Mouse (Mus musculus) urinary bladder, postnatal 4 days (tissue): ENCODE data around the gene Car14.
"Not testable (repeated sequence)": the region's sequence is repeated elsewhere in the genome, so short reads cannot be mapped to it uniquely, and the experiment has no call there.

Experiments
- DNase-seq, 2 experiments: peaks; one replicate each; pipeline ENCODE4 v3.0.0; 2021 to 2022; ENCODE audit warnings: low spot score in 2 of 2

The Car14 gene

DNA sequence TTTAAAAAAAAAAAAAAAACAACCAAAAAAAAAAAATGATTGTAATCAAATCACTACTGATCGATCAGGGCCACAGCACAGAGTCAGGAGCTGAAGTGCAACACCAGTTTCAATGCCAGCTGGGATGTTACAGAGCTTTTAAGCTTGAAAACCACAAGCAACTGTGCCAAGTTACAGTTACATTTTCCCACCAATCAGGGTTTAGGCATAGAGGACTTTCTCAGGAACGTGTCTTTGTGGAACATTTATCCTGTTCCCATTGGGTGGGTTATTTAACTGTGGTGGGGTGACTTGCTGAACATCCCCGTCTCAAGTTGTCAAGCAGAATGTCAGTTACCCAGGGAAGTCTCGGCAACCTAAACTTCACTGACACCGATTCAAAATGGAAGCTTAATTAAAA is 20.6 kb upstream of the Car14 start:
- DNase-seq, result no peak

GRCm38 (mm10) chr3:95924185-95924584 is 19.7 kb upstream of the Car14 start:
- DNase-seq, result no peak

DNA sequence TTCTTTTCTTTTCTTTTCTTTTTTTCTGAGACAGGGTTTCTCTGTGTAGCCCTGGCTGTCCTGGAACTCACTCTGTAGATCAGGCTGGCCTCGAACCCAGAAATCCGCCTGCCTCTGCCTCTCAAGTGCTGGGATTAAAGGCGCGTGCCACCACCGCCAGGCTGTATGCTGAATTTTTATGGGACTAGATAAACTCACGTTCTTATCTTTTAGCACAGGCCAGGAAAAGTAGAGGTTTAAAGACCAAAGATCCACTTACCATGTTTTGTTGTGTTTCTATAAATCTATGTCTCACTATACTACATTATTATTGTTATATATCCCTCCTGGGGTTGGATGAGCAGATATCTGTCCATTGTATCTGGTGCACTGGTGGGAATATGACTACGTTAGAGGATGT is 18.9 kb upstream of the Car14 start:
- DNase-seq, result not testable (repeated sequence)

- DNase-seq, result not testable (repeated sequence)
Measured at GRCm38 (mm10) chr3:95920532-95920931, 16.0 kb upstream of the Car14 start.

DNA sequence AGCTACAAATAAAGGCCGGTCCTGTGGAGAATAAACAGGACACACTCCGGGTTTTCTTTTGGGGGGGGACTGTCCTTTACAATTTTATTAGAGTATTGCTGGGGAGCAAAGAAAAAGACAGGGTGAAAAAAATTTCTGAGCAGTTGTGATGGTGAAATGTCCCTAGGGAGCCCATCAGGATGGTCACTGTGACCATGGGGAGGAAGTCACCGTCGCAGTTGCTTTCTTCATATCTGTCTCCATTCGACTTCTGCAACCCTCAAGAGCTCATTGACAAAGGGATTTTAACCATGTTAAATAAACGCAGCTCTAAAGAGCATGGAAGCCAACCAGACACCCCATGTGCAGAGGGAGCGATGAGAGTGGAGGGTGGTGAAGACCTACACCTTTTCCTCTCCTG is 12.3 kb upstream of the Car14 start:
- no peak for DNase-seq

GRCm38 (mm10) chr3:95914706-95915105 is 10.2 kb upstream of the Car14 start:
- no peak for DNase-seq

GRCm38 (mm10) chr3:95907613-95908012 is 3.1 kb upstream of the Car14 start:
- DNase-seq, result no peak

DNA sequence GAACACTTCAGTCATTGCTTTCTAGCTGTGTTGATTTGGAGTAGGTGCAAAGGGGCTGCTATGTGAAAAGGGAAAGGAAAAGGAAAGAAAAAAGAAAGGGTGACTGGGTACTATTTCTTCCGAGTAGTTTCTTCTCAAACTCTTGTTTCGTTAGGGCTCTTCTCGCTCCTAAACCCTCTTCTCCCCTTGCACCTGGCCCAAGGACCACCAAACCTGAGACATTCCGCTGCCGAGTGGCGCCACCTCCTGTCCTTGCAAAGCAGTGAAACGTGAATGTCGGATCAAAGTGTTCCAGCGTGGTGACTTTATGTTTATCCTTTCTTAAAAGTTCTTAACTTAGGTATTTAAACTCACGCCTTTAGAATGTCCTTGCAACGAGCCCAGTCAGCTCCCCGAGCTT is 2.4 kb upstream of the Car14 start:
- DNase-seq, result no peak

GRCm38 (mm10) chr3:95905940-95906492 is 1.5 kb upstream of the Car14 start:
- DNase-seq, result peak in 1 of 2 experiments; percentile 35

- DNase-seq, result no peak
Measured at GRCm38 (mm10) chr3:95905146-95905939, 852 bp upstream of the Car14 start.

DNA sequence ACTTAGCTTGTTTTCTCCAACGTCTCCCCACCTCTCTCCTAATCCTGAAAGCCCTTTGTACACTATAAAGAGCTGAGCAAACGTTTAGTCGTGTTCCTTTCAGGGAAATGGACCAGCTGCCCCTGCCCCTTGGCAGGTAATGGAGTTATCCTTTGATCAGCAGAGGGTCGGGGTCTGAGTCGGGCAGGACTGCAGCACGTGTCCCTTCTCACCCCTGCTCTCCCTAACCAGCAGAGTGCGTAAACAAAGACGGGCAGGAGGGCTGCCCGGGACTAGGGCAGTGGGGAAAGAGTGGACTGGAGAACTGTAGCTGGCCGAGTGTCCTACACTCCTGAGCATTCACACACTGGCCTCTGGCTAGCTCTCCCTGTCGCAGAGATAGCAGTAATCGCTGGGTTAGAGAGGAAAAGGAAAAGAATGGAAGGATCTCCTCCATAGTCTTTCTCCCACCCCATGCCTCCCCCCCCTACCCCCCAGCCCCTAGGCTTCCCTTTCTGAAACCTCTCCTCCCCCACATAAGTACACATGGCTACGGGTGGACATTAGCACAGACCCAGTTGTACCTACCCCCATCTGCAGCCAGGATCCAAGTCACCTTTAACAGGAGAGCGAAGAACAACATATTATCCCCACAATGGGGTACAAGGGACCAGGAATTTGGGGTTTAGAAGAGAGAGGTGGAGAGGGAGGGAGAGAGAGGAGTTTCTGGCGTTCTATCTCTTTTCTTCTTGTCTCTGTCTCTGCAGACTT is 563 bp downstream of the Car14 start:
- no peak for DNase-seq

- DNase-seq, result no peak
Measured at GRCm38 (mm10) chr3:95902643-95903042, 1.8 kb downstream of the Car14 start.

DNA sequence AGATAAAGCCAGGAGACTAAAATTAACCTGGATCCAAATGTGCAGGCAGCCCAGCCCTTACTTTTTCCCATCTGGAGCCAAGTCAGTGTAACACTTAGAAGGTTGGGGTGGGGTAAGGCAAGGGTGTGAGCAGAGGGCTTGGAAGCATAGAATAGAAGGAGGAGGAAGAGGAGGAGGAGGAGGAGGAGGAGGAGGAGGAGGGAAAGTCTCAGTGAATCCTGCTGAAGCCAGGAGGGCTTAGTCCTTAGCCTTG is 2.2 kb downstream of the Car14 start:
- no peak for DNase-seq

DNA sequence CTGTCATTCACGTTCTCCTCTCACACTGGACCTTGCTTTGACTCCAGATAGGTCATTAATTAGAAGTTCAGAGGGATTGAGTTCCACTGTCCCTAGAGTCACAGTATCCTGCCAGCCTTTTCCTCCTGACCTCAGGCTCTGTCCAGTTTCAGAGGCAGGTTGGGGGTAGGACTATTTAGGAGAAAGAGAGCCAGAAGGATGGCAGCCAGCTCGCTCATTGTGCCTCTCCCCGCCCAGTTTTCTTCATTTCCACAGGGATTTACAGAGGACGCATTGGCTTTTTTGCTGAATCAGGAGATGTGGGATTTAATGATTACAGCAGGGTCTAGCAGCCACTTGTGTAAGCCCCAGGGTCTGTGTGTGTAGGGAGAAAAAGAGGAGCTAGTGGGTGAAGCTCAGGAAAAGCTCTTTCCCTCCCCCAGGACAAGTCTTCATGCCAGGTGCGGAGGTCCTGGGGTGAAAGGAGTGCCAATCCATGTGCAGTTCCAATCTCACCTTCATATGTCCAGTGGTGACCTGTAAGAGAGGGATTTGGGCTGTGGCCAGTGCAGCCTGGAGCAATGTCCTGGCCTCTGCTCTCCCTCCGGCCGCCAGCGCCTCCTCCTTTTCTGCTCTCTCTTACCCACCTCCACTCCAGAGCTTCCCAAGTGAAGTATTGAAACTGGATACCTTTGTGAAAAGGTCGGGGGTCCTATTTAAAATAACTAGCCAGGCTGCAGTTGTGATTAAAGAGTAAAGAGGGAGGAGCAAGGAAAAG is 2.7 kb downstream of the Car14 start:
- DNase-seq, result no peak

DNA sequence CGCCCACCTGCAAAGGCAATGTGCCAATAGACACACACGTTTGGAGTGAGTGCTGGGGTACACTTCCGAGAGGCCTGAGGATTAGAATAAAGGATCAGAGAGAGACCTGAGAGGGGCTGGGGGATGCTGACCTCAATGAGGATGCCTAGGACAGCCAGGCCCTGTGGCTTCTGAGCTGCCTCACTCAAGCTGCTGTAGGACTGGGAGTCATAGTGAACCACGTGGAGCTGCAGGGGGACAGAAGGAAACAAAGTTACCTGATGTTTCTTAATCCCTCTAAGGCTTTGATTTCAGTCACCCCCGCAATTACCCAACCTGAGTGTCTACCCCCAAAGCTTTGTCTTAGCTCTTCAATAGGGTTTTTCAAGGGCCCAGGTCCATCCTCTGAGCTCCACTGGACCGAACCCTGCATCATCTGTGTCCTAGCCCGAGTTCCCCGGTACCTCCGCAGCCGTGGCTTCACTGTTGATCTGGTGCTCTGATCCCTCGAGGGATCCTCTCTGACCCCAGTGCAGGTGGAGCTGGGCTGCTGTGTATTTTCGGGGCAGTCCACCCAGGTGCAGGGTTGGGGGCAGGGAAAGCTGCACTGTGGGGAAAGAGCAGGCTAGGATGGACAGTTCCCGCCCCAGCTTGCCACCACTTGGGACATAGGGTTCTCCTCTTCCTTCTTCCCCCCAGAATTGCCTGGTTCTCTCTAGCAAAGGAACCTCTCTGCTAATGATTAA is 4.5 kb downstream of the Car14 start:
- DNase-seq, result no peak

DNA sequence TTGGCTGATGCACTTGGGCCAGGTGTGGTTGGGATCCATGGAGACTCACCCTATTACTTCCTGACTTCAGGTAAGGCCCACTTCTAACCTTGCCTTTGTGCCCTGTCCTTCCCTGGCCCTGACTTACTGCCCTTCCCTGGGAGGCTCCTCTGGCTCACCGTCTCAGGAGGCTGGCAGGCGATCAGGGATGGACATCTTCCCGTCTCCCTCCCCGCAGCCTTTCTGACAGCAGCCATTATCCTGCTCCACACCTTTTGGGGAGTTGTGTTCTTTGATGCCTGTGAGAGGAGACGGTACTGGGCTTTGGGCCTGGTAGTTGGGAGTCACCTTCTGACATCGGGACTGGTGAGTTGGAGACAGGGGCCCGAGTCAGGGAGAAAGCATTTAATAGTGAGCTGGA is 9.0 kb downstream of the Car14 start:
- DNase-seq, result not testable (repeated sequence)

DNA sequence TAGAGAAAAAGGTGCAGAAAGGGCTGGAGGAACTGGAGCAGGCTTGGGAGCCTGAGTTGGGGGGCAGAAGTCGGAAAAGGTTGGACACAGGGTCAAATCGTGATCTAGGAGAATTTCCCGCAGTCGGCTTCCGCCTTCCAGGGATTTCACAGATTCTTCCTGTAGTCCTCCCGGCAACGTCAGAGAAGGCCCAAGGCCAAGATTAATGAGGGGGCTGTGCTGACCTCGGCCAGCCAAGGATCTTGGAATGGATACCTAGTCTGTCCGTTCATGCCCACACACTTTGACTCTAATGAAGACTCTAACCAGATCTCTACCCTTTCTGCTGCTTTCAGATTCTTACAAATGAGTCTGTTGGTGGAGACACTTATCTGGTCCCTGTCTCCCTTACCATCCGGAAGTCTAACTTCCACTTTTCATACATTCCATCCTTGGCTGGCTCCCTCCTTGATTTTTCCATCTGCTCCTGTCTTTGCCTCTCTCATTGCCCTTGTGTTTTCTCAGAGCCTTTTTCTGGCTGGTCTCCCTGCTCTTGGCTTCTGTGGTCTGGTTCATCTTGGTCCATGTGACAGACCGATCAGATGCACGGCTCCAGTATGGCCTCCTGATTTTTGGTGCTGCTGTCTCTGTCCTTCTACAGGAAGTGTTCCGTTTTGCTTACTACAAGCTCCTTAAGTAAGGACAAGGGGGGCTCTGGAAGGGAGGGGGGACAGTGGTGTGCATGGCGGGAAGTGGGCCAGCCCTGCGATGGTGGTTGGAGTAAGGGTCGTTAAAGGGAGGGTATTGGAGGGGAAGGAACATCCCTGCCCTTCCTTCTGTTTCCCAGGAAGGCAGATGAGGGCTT is 10.0 kb downstream of the Car14 start:
- DNase-seq, result peak in 1 of 2 experiments; percentile 54

- peak; percentile 95 to 96 for DNase-seq
Measured at GRCm38 (mm10) chr3:95893606-95894316, 10.7 kb downstream of the Car14 start, which contains the start of gene Aph1a. Aph1a (plus strand) TSS chr3:95893969.

DNA sequence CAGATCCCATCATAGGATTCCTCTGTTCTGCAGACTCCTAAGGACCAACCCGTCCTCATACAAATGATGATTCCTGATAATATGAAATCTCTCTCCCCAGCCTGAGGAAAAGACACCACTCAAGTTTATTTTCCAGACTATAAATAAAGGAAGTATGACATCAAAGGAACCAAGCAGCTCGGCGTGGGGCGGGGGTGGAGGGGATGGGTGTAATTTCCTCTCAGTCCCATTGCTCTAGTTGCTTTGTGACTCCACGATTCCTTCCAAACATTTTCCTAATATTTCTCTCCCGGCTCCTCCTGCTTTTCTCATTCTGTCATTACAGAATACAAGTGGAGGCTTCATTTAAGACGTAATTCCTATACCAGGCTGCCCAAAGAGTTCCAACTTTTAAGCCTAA is 11.4 kb downstream of the Car14 start:
- DNase-seq, result no peak
